Mouse (Mus musculus): ENCODE measurements around the gene Fto. TPM values are rescaled to one million over a fixed set of nuclear protein-coding genes. Genes with fewer than 3 reads are reported as not detected.
A peak's percentile ranks its signal among the peaks of the same experiment; 100 is the strongest.

Gene Fto
- total RNA-seq, 1 experiment: 16.8 TPM

- TF ChIP-seq HCFC1 (IDR thresholded peaks at IDR 0.05; ENCODE audit: borderline replicate concordance, insufficient read depth, low read length) (no peak), MAFK (IDR thresholded peaks at IDR 0.05; ENCODE audit: insufficient read depth, low read depth, low read length) (no peak), ZNF384 (IDR thresholded peaks at IDR 0.05; ENCODE audit: low read depth, low read length) (no peak), ZC3H11A (IDR thresholded peaks at IDR 0.05; ENCODE audit: borderline replicate concordance, low read depth, low read length) (no peak), CHD2 (IDR thresholded peaks at IDR 0.05; ENCODE audit: low read depth, low read length) (no peak)
- Histone ChIP-seq H3K4me3 (ENCODE audit: insufficient read depth in 1 of 2, low read depth in 1 of 2, low read length in 2 of 2, poor library complexity in 1 of 2, severe bottlenecking in 1 of 2) (no peak overlapping the region), H3K36me3 (ENCODE audit: control insufficient read depth, insufficient read depth, low read length, poor library complexity, severe bottlenecking) (no peaks in the 10 kb centered on the region), H3K9ac (ENCODE audit: insufficient read depth, low read depth, low read length, poor library complexity, severe bottlenecking) (no peak overlapping the region), H3K4me1 (ENCODE audit: control insufficient read depth in 2 of 2, insufficient read depth in 2 of 2, low read length in 2 of 2, poor library complexity in 1 of 2) (no peaks in the 10 kb centered on the region), H3K27ac (ENCODE audit: insufficient read depth, low read depth, low read length, poor library complexity, severe bottlenecking) (no peak overlapping the region), H3K9me3 (ENCODE audit: control insufficient read depth, insufficient read depth, low read depth, low read length) (no peaks in the 10 kb centered on the region)
- in situ Hi-C loops (cut with MboI; ENCODE audit: low sequenced_read_pairs in 2 of 2, unreplicated experiment in 2 of 2): no loop called here
- DNase-seq (ENCODE audit: low read depth, low spot score): no peak
Observed at GRCm38 (mm10) chr8:91684596-91685317, 371.4 kb downstream of the Fto start.

- Histone ChIP-seq H3K4me1 (ENCODE audit: control insufficient read depth in 2 of 2, insufficient read depth in 2 of 2, low read length in 2 of 2, poor library complexity in 1 of 2) (no peaks in the 10 kb centered on the region), H3K27ac (ENCODE audit: insufficient read depth, low read depth, low read length, poor library complexity, severe bottlenecking) (no peak overlapping the region), H3K36me3 (ENCODE audit: control insufficient read depth, insufficient read depth, low read length, poor library complexity, severe bottlenecking) (no peaks in the 10 kb centered on the region), H3K9ac (ENCODE audit: insufficient read depth, low read depth, low read length, poor library complexity, severe bottlenecking) (no peak overlapping the region), H3K4me3 (ENCODE audit: insufficient read depth in 1 of 2, low read depth in 1 of 2, low read length in 2 of 2, poor library complexity in 1 of 2, severe bottlenecking in 1 of 2) (no peak overlapping the region), H3K9me3 (ENCODE audit: control insufficient read depth, insufficient read depth, low read depth, low read length) (no peaks in the 10 kb centered on the region)
- no peak for DNase-seq (ENCODE audit: low read depth, low spot score)
- no peak for TF ChIP-seq ZNF384 (IDR thresholded peaks at IDR 0.05; ENCODE audit: low read depth, low read length)
- no peak for TF ChIP-seq CHD2 (IDR thresholded peaks at IDR 0.05; ENCODE audit: low read depth, low read length)
- in situ Hi-C loops (cut with MboI; ENCODE audit: low sequenced_read_pairs in 2 of 2, unreplicated experiment in 2 of 2): no loop called here
Observed at GRCm38 (mm10) chr8:91685408-91685807, 372.1 kb downstream of the Fto start.

DNA sequence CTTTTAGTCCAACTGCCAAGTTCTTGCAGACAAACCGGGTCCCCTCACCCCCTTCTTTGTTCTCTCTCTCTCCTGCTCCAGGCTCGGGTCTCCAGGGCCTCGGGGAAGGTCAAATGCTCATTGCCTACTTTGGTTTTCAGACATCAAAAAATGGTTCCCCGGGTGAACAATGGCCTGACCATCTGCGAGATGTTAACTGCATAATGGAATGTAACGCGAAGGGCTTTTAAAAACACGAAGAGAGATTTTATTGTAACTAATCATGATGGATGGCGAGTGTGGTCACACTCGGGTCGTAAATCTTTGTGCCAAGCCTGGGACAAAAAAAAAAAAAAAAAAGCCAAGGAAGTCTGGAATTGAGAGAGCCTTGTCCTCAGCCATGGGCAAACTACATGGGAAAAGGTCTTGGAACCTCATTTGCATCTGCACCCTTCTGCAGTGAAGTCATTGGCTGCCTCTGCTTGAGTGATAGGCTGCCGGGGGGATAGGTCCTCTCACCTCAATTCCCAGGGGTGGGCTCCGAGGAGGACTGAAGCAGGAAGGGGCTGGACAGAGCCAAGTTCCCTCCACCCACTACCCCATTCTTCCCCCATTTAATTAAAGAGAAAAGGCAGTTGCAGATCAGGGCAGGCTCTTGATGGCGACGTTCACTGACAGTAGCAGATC, 378.9 kb downstream of the Fto start:
- in situ Hi-C loops (cut with MboI; ENCODE audit: low sequenced_read_pairs in 2 of 2, unreplicated experiment in 2 of 2): no loop called here
- TF ChIP-seq ZC3H11A (IDR thresholded peaks at IDR 0.05; ENCODE audit: borderline replicate concordance, low read depth, low read length) (no peak), ZNF384 (IDR thresholded peaks at IDR 0.05; ENCODE audit: low read depth, low read length) (peak; percentile 69; the same call in 1 of the 2 replicates)
- Histone ChIP-seq H3K9ac (ENCODE audit: insufficient read depth, low read depth, low read length, poor library complexity, severe bottlenecking) (no peak overlapping the region), H3K36me3 (ENCODE audit: control insufficient read depth, insufficient read depth, low read length, poor library complexity, severe bottlenecking) (no peaks in the 10 kb centered on the region), H3K27ac (ENCODE audit: insufficient read depth, low read depth, low read length, poor library complexity, severe bottlenecking) (no peak overlapping the region), H3K4me1 (ENCODE audit: control insufficient read depth in 2 of 2, insufficient read depth in 2 of 2, low read length in 2 of 2, poor library complexity in 1 of 2) (no peaks in the 10 kb centered on the region), H3K9me3 (ENCODE audit: control insufficient read depth, insufficient read depth, low read depth, low read length) (no peaks in the 10 kb centered on the region), H3K4me3 (ENCODE audit: insufficient read depth in 1 of 2, low read depth in 1 of 2, low read length in 2 of 2, poor library complexity in 1 of 2, severe bottlenecking in 1 of 2) (no peak overlapping the region)
- DNase-seq (ENCODE audit: low read depth, low spot score): no peak

DNA sequence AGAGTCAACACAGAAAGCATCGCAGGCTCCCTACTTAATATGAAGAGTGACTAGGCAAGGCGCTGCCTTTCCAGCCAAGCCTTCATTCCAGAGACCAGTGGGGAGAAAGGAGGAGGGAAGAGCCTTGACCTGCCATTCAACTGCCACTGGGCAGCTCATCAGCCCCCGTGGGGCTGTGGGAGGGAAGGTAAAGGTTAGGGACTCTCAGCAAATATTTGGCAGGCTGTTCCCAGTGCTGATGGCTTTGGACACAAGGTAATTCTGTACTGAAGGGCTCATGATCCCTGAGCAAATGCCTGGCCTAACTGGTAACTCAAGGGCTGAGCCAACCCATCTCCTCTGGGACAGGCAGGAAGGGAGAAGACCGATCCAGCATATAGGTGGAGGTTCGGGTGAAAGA, 393.2 kb downstream of the Fto start:
- no peak for DNase-seq (ENCODE audit: low read depth, low spot score)
- no peak overlapping the region for H3K27ac ChIP-seq (ENCODE audit: insufficient read depth, low read depth, low read length, poor library complexity, severe bottlenecking)
- no peaks in the 10 kb centered on the region for H3K36me3 ChIP-seq (ENCODE audit: control insufficient read depth, insufficient read depth, low read length, poor library complexity, severe bottlenecking)
- no peak for TF ChIP-seq ZNF384 (IDR thresholded peaks at IDR 0.05; ENCODE audit: low read depth, low read length)
- no peak for TF ChIP-seq HCFC1 (IDR thresholded peaks at IDR 0.05; ENCODE audit: borderline replicate concordance, insufficient read depth, low read length)
- no peak for TF ChIP-seq CHD2 (IDR thresholded peaks at IDR 0.05; ENCODE audit: low read depth, low read length)
- TF ChIP-seq MAFK (IDR thresholded peaks at IDR 0.05; ENCODE audit: insufficient read depth, low read depth, low read length): no peak
- TF ChIP-seq ZC3H11A (IDR thresholded peaks at IDR 0.05; ENCODE audit: borderline replicate concordance, low read depth, low read length): no peak
- H3K9ac ChIP-seq (ENCODE audit: insufficient read depth, low read depth, low read length, poor library complexity, severe bottlenecking): no peak overlapping the region
- no peaks in the 10 kb centered on the region for H3K4me1 ChIP-seq (ENCODE audit: control insufficient read depth in 2 of 2, insufficient read depth in 2 of 2, low read length in 2 of 2, poor library complexity in 1 of 2)
- no peak overlapping the region for H3K4me3 ChIP-seq (ENCODE audit: insufficient read depth in 1 of 2, low read depth in 1 of 2, low read length in 2 of 2, poor library complexity in 1 of 2, severe bottlenecking in 1 of 2)
- in situ Hi-C loops (cut with MboI; ENCODE audit: low sequenced_read_pairs in 2 of 2, unreplicated experiment in 2 of 2): no loop called here
- H3K9me3 ChIP-seq (ENCODE audit: control insufficient read depth, insufficient read depth, low read depth, low read length): no peaks in the 10 kb centered on the region

DNA sequence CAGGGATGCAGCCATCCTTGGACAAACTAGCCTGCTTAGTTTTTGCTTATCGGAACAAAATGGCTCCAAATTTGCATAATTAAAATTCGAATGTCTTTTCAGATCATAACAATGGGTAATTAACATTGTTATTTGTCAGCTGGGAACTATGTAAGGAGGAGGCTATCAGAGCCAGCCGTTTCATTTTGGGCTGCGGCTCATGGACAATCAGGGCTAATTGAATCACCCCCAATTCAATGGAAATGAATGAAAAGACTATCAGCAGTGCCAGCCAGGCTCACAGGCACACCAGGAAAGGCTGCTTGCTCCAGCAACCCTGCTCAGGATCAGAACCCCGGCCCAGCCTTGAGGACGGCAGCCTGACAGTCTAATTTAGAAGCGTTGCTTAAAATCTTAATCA, 395.3 kb downstream of the Fto start:
- no peaks in the 10 kb centered on the region for H3K4me1 ChIP-seq (ENCODE audit: control insufficient read depth in 2 of 2, insufficient read depth in 2 of 2, low read length in 2 of 2, poor library complexity in 1 of 2)

More for the DNA sequence above, 395.3 kb downstream of the Fto start:
- no peak overlapping the region for H3K9ac ChIP-seq (ENCODE audit: insufficient read depth, low read depth, low read length, poor library complexity, severe bottlenecking)
- TF ChIP-seq ZC3H11A (IDR thresholded peaks at IDR 0.05; ENCODE audit: borderline replicate concordance, low read depth, low read length): no peak
- TF ChIP-seq MAFK (IDR thresholded peaks at IDR 0.05; ENCODE audit: insufficient read depth, low read depth, low read length): no peak
- no peak for TF ChIP-seq CHD2 (IDR thresholded peaks at IDR 0.05; ENCODE audit: low read depth, low read length)
- no peak for TF ChIP-seq HCFC1 (IDR thresholded peaks at IDR 0.05; ENCODE audit: borderline replicate concordance, insufficient read depth, low read length)
- no peak for TF ChIP-seq ZNF384 (IDR thresholded peaks at IDR 0.05; ENCODE audit: low read depth, low read length)
- H3K4me3 ChIP-seq (ENCODE audit: insufficient read depth in 1 of 2, low read depth in 1 of 2, low read length in 2 of 2, poor library complexity in 1 of 2, severe bottlenecking in 1 of 2): no peak overlapping the region
- no peak overlapping the region for H3K27ac ChIP-seq (ENCODE audit: insufficient read depth, low read depth, low read length, poor library complexity, severe bottlenecking)
- no peaks in the 10 kb centered on the region for H3K36me3 ChIP-seq (ENCODE audit: control insufficient read depth, insufficient read depth, low read length, poor library complexity, severe bottlenecking)
- H3K9me3 ChIP-seq (ENCODE audit: control insufficient read depth, insufficient read depth, low read depth, low read length): no peaks in the 10 kb centered on the region
- DNase-seq (ENCODE audit: low read depth, low spot score): no peak
- in situ Hi-C loops (cut with MboI; ENCODE audit: low sequenced_read_pairs in 2 of 2, unreplicated experiment in 2 of 2): no loop called here
